Mouse (Mus musculus): Measurements from ENCODE around the gene Rybp. TPM values are rescaled to one million over a fixed set of nuclear protein-coding genes. Genes with fewer than 3 reads are reported as not detected.

Rybp gene
- polyA plus RNA-seq, 1 experiment: 37.4 TPM

DNA sequence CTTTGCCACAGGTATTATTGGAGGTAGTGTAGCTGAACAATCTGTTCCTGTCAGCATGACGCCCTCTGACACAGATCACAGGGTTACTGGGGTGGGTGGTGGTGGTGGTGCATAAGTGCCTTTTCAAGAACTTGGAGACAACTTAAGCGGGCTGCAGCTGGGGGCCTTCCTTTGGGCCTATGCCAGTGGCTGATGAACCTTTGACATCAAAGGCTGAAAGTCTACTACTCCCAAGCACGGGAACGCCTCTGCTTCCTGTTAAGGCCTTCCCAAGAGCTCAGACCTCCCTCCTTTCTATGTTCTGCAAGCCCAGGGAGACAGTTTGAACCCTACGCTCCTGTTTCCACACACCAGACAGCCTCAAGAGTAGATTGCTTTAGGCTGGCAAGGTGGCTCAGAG lies 70.3 kb downstream of the Rybp start:
- H3K4me1 ChIP-seq (ENCODE audit: control insufficient read depth, insufficient read depth, low read length): no peaks in the 10 kb centered on the region
- H3K27ac ChIP-seq (ENCODE audit: insufficient read depth, low read length): no peak overlapping the region
- no peak for TF ChIP-seq POLR2A (IDR thresholded peaks at IDR 0.05; ENCODE audit: extremely low read depth, insufficient read depth, low read length)
- no peak for TF ChIP-seq CTCF (IDR thresholded peaks at IDR 0.05; ENCODE audit: extremely low read depth, insufficient read depth, low read length)
- H3K4me3 ChIP-seq (ENCODE audit: insufficient read depth, low read length): no peak overlapping the region

- Histone ChIP-seq H3K27ac (ENCODE audit: insufficient read depth, low read length) (no peak overlapping the region), H3K4me1 (ENCODE audit: control insufficient read depth, insufficient read depth, low read length) (no peaks in the 10 kb centered on the region), H3K4me3 (ENCODE audit: insufficient read depth, low read length) (no peak overlapping the region)
- TF ChIP-seq POLR2A (IDR thresholded peaks at IDR 0.05; ENCODE audit: extremely low read depth, insufficient read depth, low read length): no peak
- TF ChIP-seq CTCF (IDR thresholded peaks at IDR 0.05; ENCODE audit: extremely low read depth, insufficient read depth, low read length): no peak
Measured at GRCm38 (mm10) chr6:100215809-100216208, 71.5 kb downstream of the Rybp start.

- no peak overlapping the region for H3K4me3 ChIP-seq (ENCODE audit: insufficient read depth, low read length)
- H3K4me1 ChIP-seq (ENCODE audit: control insufficient read depth, insufficient read depth, low read length): no peaks in the 10 kb centered on the region
- H3K27ac ChIP-seq (ENCODE audit: insufficient read depth, low read length): no peak overlapping the region
- no peak for TF ChIP-seq CTCF (IDR thresholded peaks at IDR 0.05; ENCODE audit: extremely low read depth, insufficient read depth, low read length)
- no peak for TF ChIP-seq POLR2A (IDR thresholded peaks at IDR 0.05; ENCODE audit: extremely low read depth, insufficient read depth, low read length)
Measured at GRCm38 (mm10) chr6:100214132-100214913, 73.0 kb downstream of the Rybp start.

GRCm38 (mm10) chr6:100213596-100213995 lies 73.7 kb downstream of the Rybp start:
- TF ChIP-seq POLR2A (IDR thresholded peaks at IDR 0.05; ENCODE audit: extremely low read depth, insufficient read depth, low read length) (no peak), CTCF (IDR thresholded peaks at IDR 0.05; ENCODE audit: extremely low read depth, insufficient read depth, low read length) (no peak)
- H3K4me3 ChIP-seq (ENCODE audit: insufficient read depth, low read length): no peak overlapping the region
- H3K27ac ChIP-seq (ENCODE audit: insufficient read depth, low read length): no peak overlapping the region
- no peaks in the 10 kb centered on the region for H3K4me1 ChIP-seq (ENCODE audit: control insufficient read depth, insufficient read depth, low read length)

GRCm38 (mm10) chr6:100212820-100213219 lies 74.5 kb downstream of the Rybp start:
- Histone ChIP-seq H3K27ac (ENCODE audit: insufficient read depth, low read length) (no peak overlapping the region), H3K4me1 (ENCODE audit: control insufficient read depth, insufficient read depth, low read length) (no peaks in the 10 kb centered on the region), H3K4me3 (ENCODE audit: insufficient read depth, low read length) (no peak overlapping the region)
- TF ChIP-seq POLR2A (IDR thresholded peaks at IDR 0.05; ENCODE audit: extremely low read depth, insufficient read depth, low read length): no peak
- TF ChIP-seq CTCF (IDR thresholded peaks at IDR 0.05; ENCODE audit: extremely low read depth, insufficient read depth, low read length): no peak

GRCm38 (mm10) chr6:100211646-100212045 lies 75.6 kb downstream of the Rybp start:
- H3K4me1 ChIP-seq (ENCODE audit: control insufficient read depth, insufficient read depth, low read length): peaks cover 4% of the 10 kb centered on the region
- no peak for TF ChIP-seq POLR2A (IDR thresholded peaks at IDR 0.05; ENCODE audit: extremely low read depth, insufficient read depth, low read length)
- TF ChIP-seq CTCF (IDR thresholded peaks at IDR 0.05; ENCODE audit: extremely low read depth, insufficient read depth, low read length): no peak
- no peak overlapping the region for H3K27ac ChIP-seq (ENCODE audit: insufficient read depth, low read length)
- H3K4me3 ChIP-seq (ENCODE audit: insufficient read depth, low read length): no peak overlapping the region

DNA sequence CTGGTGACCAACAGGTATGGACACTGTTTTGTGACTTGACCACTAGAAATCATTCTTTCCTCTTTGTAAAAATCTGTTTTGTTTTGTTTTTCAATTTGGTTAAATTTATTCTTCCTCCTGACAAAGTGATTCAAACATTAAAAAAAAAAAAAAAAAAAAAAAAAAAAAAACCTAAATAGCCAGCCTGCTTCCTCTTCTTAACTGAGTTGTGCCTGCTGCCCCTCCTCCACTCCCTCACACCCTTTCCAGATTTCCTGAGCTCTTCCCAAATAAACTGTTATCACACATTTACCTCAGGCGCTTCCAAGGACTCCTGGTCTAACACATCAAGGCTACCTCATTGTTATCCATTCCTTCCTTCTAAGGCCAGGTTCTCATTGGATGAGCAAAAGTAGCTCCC lies 76.8 kb downstream of the Rybp start:
- Histone ChIP-seq H3K4me1 (ENCODE audit: control insufficient read depth, insufficient read depth, low read length) (peaks cover 7% of the 10 kb centered on the region), H3K4me3 (ENCODE audit: insufficient read depth, low read length) (no peak overlapping the region), H3K27ac (ENCODE audit: insufficient read depth, low read length) (no peak overlapping the region)
- TF ChIP-seq CTCF (IDR thresholded peaks at IDR 0.05; ENCODE audit: extremely low read depth, insufficient read depth, low read length) (no peak), POLR2A (IDR thresholded peaks at IDR 0.05; ENCODE audit: extremely low read depth, insufficient read depth, low read length) (no peak)

DNA sequence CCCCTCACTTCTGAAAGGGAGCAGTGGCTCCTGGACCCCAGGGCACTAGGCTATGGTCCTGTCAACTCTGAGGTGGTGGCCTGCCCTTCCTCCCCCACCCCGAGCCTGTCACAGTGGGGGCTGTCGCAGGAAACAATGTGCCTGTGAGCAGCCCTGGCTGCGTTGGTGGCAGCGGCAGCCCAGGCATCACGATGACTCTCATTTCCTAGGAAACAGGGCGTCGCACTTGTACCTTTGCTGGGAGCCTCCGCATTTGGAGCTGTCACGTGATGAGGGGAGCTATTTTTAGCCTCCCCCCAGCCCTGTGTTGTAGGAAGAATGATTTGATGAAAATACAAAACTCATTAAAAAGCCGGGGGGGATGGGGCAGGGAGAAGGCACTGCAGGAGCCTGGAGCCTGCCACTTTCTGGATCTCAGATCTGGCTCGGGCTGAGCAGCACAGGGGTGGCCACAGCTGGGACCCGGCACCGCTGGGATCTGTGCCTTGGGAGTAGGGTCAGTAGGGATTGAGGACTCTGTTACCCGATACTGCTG lies 80.5 kb downstream of the Rybp start:
- Histone ChIP-seq H3K4me1 (ENCODE audit: control insufficient read depth, insufficient read depth, low read length) (peaks cover 7% of the 10 kb centered on the region), H3K4me3 (ENCODE audit: insufficient read depth, low read length) (no peak overlapping the region), H3K27ac (ENCODE audit: insufficient read depth, low read length) (0 out of 2 replicates have a peak overlapping the region, but pooled peaks have one; percentile 1)
- no peak for TF ChIP-seq CTCF (IDR thresholded peaks at IDR 0.05; ENCODE audit: extremely low read depth, insufficient read depth, low read length)
- TF ChIP-seq POLR2A (IDR thresholded peaks at IDR 0.05; ENCODE audit: extremely low read depth, insufficient read depth, low read length): 0 out of 2 replicates have a peak, but pooled peaks have one; percentile 9

GRCm38 (mm10) chr6:100206261-100206660 lies 81.0 kb downstream of the Rybp start:
- H3K4me1 ChIP-seq (ENCODE audit: control insufficient read depth, insufficient read depth, low read length): peaks cover 7% of the 10 kb centered on the region
- TF ChIP-seq POLR2A (IDR thresholded peaks at IDR 0.05; ENCODE audit: extremely low read depth, insufficient read depth, low read length): no peak
- TF ChIP-seq CTCF (IDR thresholded peaks at IDR 0.05; ENCODE audit: extremely low read depth, insufficient read depth, low read length): no peak
- 0 out of 2 replicates have a peak overlapping the region, but pooled peaks have one; percentile 1 for H3K27ac ChIP-seq (ENCODE audit: insufficient read depth, low read length)

GRCm38 (mm10) chr6:100204436-100204835 lies 82.8 kb downstream of the Rybp start:
- no peak overlapping the region for H3K27ac ChIP-seq (ENCODE audit: insufficient read depth, low read length)
- peaks cover 7% of the 10 kb centered on the region for H3K4me1 ChIP-seq (ENCODE audit: control insufficient read depth, insufficient read depth, low read length)
- TF ChIP-seq POLR2A (IDR thresholded peaks at IDR 0.05; ENCODE audit: extremely low read depth, insufficient read depth, low read length): no peak
- TF ChIP-seq CTCF (IDR thresholded peaks at IDR 0.05; ENCODE audit: extremely low read depth, insufficient read depth, low read length): no peak
- no peak overlapping the region for H3K4me3 ChIP-seq (ENCODE audit: insufficient read depth, low read length)

More at GRCm38 (mm10) chr6:100206261-100206660, 81.0 kb downstream of the Rybp start:
- H3K4me3 ChIP-seq (ENCODE audit: insufficient read depth, low read length): no peak overlapping the region
